Mouse (Mus musculus) kidney, adult 18-20 months (tissue): ENCODE measurements around the gene Magi1.

Experiments
- DNase-seq: peaks from one replicate; pipeline ENCODE4 v3.0.0; 2021

Gene Magi1

DNA sequence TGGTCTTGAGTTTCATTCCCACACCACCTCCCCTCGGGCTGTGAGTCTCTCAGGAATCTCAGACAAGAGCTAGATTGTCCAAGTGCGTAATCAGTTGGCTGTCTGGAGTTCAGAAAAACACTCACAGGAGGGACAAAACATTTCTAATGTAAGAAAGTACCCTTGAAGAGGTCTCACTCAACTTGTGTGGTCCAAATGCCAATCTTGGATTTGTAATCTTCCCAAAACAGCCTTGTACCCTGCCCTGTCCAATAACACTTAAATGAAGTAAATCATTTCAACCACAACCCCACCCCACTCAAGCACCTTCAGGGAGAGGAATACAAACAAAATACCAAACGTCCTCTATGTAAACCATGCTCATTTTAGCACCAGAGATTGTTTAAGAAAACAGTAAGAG is 82.8 kb downstream of the Magi1 start:
- no peak for DNase-seq

DNA sequence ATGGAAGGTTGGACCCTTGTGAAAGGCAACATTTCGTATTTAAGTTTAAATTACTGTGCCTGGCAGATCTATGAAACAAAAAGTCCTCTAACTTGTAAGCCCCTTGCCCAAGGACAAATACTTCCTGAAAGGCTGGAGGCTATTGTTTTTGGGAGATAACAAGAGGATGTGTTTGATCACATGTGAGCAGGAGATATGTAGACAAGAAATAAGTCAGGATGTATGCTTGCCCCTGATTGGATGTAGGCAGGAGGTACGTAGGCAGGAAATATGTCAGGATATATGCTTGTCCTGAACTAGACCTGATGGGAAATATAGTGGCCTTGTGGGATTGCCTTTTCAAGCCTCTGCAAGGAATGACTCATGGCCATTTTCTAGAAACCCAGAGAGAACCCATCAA is 84.0 kb downstream of the Magi1 start:
- no peak for DNase-seq

GRCm38 (mm10) chr6:94197831-94198230 is 85.9 kb downstream of the Magi1 start:
- DNase-seq: no peak

DNA sequence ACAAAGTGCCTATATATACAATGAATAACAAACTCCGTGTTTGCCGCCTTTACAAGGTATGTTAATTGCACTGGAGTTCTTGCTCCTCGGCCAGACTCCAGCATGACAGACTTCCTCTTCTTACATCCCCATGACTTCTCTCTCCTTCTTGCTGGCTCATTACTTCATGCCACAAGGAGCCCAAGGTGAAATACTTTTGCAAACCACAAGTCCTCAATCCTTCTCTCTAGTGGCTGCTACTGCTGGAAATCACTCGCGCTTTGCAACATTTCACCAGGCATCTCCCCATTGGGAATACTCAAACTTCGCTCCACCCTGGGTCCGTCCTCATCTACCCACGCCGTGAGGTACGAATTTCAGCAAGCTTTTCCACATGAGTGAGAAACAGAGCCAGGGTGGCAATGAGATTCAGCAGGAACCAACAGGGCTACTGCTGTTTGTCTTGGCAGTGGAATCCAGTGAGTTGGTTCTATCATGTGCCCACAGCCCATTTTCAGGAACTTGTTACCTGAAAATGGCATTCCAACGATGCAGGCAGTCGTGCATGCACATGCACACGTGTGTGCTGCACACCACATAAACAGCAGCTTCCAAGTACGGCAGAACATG is 88.3 kb downstream of the Magi1 start:
- DNase-seq: peak; percentile 24

DNA sequence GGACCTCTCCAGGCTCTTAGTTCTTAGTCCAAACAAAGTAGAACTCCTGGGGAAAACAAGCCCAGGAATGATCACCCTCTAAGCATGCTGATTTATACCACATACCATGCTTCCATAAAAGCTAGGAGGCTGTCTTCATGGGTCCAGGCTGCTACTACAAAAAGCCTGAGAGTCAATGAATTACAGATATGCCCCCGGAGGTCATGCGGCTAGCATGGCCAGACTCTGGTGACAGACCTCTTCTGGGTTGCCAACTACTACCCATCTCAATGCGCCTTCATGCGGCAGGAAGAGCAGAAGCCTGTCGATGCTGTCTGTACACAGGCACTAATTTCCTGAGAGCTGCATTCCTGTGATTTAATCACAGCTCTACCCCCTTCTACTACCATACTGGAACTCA is 92.9 kb downstream of the Magi1 start:
- DNase-seq: peak; percentile 23

DNA sequence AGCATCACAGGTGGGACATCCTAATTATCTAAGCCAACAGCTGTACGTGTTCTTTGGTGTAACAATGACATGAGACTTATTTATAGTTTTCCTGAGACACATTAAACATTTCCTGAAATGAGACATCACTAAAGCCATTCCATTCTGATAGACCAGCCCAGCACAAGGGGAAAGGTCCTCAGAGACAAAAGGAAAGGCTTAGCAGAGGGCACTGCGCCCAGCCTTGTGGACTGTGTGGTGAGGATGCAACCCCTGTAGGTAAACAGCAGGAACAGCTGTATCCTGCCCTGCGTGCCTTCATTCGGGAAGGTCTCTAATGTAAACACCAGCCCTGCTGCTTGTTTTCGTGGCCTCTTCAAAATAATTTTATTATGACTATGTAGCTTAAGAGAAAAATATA is 94.3 kb downstream of the Magi1 start:
- no peak for DNase-seq

DNA sequence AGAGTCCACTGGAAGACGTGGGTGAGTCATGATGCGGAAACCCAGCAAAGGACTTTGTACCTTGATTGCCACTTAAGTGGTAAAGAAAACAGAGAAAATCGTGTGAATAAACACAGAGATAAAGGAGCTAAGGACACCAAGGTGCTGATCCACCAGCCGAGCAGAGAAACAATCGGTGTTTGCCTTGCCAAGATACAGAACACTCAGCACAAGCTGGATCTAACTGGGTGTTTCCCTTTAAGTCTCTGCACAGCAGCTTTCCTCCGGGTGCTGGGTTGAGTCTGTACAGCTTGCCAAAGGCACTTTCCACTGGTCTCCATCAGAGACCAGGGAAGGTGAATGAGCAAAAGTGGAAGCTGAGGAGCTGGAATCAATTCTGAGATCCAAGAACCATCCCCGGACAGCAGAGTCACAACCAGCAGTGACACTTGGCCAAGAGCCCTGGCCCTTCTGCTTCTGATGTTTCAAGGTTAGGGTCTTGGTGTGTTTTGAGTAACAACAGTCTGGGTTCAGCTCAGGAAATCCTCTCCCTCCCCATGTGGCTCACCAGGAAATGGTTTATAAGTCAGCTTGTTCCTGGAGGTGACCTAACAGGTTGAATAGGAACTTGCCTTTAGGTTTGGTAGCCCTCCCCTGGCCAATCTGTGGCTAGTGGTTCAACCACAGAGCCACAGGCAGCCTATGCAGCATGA is 96.9 kb downstream of the Magi1 start:
- peak; percentile 32 for DNase-seq

DNA sequence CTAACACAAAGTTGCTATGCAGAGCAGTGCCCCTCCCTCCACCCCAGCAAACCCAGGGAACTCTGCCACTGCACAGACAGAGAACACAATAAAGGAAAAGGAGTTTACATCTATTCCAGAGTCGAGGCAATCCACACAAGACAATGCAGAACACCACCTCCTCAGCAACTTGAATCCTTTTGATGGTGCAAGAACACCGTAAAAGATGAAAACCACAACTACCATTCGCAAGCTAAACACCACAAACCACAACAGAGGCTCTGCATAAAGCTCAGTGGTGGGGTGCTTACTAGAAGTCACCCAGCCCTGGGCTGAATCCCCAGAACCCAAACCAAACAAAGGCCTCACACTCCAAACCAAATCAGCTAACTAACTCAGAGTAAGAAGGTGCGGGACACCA is 99.4 kb downstream of the Magi1 start:
- DNase-seq: no peak

DNA sequence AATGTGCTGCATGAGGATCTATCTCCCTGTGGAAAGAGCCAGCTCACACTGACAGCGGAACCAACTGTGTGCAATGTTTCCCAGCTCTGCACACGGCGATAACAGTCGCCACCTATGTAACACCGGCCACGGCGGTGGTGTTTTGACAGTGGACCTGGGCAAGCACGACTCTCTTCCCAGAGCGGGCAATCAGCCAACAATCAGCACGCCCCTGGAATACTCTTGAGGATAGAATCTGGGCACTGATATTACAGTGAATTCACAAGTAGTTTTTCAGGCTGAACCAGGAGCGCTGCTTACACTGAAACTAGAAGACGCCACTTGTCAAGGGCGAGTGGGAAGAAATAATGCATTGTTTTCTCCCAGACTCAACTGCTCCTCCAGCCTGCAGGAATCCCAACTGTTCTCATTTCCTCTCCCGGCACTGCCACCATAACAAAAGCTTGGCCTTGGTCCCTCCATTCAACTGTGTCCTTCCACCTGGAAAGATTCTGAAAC is 100.3 kb downstream of the Magi1 start:
- DNase-seq: peak; percentile 32

DNA sequence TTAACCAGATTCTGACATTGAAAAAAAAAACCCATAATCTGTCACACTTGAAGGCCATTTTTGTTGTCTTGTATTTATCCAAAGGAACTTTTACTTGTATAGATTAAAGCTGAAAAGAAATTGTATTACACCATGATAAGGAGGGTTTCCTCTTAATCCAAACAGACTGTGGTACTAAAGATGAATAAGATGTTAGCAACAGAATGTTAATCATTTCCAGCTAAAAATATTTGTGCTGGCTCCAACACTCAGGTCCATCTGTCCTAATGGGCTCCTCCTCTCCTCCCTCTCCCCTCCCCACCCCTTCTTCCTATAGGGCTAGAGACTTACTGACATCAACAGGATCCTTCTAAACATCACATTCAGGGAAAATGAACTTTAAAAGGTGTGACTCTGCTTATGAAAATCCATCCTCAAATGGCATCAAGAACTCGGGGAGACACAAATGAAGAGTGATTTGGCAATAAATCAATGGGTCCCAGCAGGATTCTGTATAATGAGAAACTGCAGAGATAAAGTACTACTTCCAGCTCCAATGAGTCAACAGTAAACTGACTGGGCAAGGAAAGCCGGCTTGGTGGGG is 102.0 kb downstream of the Magi1 start:
- no peak for DNase-seq

DNA sequence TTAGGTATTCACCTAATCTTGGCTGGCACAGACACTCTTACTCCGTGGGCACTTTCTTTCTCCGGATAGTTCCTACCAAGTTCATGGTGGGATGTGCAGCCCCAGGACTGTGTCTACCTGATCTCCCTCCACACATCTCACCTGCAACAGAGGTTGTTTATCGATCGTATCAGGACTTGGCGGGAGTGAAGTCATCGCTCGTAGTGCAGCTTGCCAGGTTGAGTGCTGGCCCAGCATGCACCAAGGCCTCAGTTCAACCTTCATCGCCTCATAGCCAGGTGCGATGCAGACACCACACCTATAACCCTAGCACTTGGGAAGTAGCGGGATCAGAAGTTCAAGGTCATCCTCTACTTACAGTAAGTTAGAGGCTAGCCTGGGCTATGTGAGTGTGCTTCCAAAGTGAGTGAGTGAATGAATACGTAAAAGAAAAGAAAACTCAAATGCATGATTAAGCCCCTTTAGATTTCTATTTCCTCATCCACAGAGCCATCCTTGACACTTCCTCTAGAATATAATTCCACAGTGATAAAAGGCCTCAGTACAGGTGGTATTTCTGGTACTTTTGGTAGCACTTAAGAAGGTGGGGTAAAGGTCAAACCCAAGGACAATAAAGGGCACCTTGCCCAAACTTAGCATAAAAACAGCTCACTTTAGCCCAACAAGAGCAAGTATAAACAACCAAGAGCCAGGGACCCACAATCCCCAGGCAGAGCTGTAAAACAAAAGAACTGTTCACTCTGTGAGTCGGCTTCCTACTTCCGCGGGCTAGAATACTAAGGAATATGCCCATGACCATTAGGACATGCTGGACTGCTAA is 103.2 kb downstream of the Magi1 start:
- DNase-seq: no peak

GRCm38 (mm10) chr6:94177559-94177958 is 106.2 kb downstream of the Magi1 start:
- DNase-seq: no peak

DNA sequence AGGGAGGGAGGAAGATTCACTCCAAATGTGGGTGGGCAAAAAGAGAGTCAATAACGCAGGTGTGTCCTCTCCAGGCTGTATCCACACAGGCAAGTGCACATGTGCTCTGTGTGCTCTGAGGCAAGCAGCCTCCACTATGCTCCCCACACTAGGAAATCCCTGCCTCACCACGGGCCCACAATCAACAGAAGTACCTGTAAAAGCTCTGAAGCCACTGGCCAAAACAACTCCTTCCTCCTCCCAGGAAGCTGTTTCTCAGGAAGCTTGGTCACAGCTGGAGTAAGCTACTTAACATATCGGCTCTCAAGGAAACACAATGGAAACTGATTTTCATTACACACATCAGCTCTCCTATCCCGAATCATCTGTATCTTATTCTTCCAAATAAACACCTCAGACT is 107.0 kb downstream of the Magi1 start:
- DNase-seq: no peak

GRCm38 (mm10) chr6:94171250-94171649 is 112.5 kb downstream of the Magi1 start:
- no peak for DNase-seq

DNA sequence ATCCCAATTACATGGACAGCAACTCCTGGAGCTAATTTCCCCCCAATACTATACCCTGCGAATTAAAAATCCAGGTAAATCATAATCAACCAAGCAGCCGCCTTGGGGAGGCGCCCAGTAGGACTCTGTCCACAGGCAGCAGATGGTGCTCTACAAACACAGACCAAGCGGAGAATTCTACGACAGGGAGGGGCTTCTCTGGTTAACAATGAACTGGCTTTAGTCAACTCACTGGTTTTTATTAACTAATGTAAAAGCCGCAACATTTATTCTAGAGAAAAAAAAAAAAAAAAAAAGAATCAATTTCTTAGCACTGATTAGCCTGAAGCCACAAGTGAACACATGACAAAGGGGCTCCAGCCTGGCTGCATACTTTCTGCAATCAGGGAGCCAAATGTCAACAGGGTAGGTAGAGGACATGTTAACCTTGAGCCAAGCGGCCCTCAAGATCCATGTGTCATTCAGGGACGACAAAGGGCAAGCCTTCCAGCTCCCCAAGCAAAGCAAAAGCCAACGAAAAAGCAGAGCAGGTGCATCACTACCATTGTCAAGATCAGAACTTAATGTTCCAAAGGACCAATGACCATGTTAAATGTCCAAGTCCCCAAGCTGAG is 114.0 kb downstream of the Magi1 start:
- peak; percentile 31 for DNase-seq

DNA sequence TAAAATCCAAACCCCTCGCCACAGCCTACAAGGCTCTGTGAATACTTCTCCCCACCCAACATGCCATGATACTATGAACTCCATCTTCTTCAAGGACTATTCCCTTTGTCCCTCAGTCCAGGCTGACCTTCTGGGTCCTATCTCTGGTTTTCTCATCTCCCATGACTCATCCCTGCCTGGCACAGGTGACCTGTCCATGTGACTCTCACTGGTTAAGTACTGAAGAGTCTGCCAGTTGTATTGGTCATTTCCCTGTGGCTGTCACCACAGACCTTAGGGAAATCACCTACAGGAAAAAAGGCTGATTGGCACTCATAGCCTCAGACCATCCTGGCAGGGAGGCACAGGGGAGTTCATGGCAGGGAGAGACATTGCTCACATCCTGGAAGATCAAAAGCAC is 117.8 kb downstream of the Magi1 start:
- DNase-seq: no peak

DNA sequence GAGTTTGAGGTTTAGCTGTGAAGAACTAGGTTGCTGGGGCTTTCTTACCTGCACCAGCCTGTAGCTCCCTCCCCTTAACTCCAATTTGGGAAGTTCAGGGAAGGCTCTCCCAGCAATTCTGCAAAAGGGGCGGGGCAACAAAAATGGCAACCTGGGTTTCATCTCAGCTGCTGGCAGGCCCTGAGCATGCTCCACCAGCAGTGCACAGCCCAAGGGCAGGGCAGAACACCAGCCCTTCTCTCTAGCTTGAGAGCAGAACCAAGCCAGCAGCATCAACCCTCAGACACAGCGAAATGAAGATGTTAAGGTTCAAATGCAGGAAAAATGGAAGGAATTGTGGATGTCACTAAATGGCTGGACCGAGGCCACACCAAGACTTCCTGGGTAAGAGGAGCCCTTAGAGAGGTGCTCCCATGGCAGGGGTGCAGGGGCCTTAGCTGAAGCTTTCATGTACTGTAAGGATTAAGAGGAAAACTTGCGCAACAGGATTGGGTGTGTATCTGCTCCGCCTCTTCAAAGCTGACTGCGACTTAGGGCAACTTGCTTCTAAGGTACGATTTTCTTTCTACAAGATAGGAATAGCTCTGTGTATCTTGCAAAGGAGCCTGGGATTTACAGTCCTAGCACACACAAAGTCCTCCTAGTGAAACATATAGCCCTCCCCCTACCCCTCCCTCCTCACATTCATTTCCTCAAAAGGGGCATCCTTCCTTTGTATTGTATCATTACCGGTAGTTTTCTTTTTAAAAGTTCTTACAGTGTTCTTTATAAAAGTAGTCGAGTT is 118.8 kb downstream of the Magi1 start:
- DNase-seq: no peak

- no peak for DNase-seq
These were observed 120.3 kb downstream of the Magi1 start for GRCm38 (mm10) chr6:94163325-94163995.

DNA sequence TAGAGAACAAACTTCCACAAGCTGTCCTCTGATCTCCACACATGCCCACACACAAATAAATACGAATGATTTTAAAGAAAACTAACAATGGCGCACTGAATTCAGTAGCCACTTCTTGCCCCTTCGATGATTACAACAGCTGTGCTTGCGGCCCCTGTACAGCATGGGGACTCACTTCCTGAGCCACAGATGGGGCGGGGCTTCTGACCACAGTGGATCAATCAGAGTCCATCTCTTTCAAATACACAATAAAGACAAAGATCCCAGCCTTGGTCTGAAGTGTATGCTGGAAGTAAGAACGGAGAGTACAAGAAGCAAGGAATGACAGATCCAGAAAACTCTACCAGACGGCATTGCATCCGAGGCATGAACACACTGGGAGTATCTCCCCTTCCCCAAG is 120.8 kb downstream of the Magi1 start:
- DNase-seq: no peak

DNA sequence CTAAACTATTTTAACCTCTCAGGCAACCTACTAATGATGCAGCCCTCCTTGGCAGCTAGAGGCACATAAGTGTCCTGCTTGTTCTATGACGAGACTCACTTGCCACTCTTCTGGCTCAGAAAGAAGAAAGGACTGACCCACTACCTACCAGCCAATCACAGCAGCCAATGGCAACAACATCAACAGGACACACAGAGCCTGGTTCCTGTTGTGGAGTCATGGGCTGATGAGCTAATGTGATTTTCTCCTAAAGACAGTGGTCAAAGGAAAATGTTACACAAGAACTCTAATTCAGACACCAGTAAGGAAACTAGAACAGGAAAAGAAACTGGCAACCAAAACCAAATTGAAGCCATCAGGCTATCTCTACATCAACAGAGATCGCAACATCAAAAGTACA is 124.5 kb downstream of the Magi1 start:
- DNase-seq: no peak

DNA sequence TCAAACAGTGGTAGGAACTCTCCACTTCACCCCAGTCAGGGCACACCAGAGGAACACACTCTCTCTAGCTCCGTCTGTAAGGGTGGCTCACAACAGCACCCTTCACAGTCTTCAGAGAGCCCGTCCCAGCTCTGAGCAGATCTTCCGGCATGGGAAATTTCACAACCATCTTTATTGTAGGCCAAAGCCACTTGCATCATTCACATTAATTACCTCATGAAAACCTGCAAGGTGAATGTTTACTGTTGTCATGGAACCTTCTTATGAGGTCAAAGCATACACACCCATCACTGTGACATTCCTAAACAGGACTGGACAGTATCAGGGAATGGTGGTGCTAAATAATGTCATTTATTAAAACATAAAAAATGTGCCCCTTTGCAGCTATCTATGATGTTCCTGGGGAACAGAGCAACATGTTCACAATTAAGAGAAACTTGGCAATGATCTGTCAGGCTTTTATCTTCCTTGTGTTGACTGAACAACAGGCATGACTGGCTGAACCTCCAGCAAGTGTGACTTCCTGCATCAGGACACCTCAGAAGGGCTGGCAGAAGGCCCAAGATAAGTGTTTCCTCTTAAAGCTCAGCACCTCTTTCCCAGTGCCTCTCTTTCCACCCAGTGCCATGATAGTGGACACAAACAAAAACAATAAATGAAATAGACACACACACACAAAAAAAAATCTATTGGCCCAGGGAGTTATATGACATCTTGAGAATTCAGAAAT is 125.4 kb downstream of the Magi1 start:
- no peak for DNase-seq
